Mouse (Mus musculus) embryo, embryonic 11.5 days (tissue): ENCODE measurements around the gene Wnt11.

Source experiments
- DNase-seq: peaks from one replicate; pipeline ENCODE4 v3.0.0-alpha.2; 2012; ENCODE audit warnings: low read depth, low spot score

Gene Wnt11

DNA sequence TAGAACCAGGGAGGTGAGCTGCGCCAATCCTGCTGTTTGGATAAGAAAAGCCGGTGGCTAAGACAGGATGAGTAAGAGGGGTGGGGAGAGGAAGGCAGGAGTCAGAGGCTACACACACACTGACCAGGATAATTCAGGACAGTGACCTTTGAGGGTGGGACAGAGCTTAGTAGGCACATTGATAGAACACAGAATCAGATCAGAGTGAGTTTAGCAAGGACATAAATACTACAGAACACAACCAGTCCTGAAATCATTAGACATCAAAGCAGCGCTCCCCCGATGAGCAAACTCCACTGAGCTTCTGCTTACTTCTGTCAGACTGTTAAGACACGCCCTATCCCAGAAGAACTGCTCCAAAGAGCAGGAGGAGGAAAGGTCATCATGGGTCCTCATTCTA is 69.0 kb downstream of the Wnt11 start:
- no peak for DNase-seq
